Mouse (Mus musculus) MEL (cell line): ENCODE results near the gene Pmm2. TPM values are rescaled to one million over a fixed set of nuclear protein-coding genes. Genes with fewer than 3 reads are reported as not detected.

Experiments
- DNase-seq: peaks from one replicate; pipeline ENCODE4 v3.0.0; 2011; ENCODE audit warnings: low read depth, low spot score
- H3K27ac ChIP-seq: 2 replicates; pipeline ENCODE4 v1.5.1; 2012; ENCODE audit warnings: low read depth, mild to moderate bottlenecking, control low read depth, low read length, moderate library complexity; ENCODE audit not compliant: control insufficient read depth
- H3K27me3 ChIP-seq, 2 experiments: fragments of 150-350 bp in 1 of 2; sonication (generic) in 1 of 2; 2 replicates each; pipeline ENCODE4 v1.6.1; 2012; ENCODE audit warnings: low read length in 2 of 2, mild to moderate bottlenecking in 2 of 2, improper control_type of control experiment in 1 of 2, moderate library complexity in 1 of 2; ENCODE audit not compliant: insufficient read depth in 2 of 2, control insufficient read depth in 1 of 2
- H3K36me3 ChIP-seq, 2 experiments: 2 replicates each; pipeline ENCODE4 v1.6.1; 2012 to 2014; ENCODE audit warnings: low read length in 2 of 2, improper control_type of control experiment in 1 of 2, inconsistent platforms in 1 of 2, mild to moderate bottlenecking in 1 of 2; ENCODE audit not compliant: insufficient read depth in 2 of 2, control insufficient read depth in 1 of 2
- H3K4me1 ChIP-seq, 2 experiments: fragments of 150-350 bp in 1 of 2; sonication (generic) in 1 of 2; 2 replicates each; pipeline ENCODE4 v1.6.1; 2012; ENCODE audit warnings: low read length in 2 of 2, improper control_type of control experiment in 1 of 2, mild to moderate bottlenecking in 1 of 2; ENCODE audit not compliant: insufficient read depth in 2 of 2, control insufficient read depth in 1 of 2
- H3K4me3 ChIP-seq, 2 experiments: fragments of 150-350 bp in 1 of 2; sonication (generic) in 1 of 2; 2 replicates each; pipeline ENCODE4 v1.5.1; 2012; ENCODE audit warnings: low read depth in 2 of 2, low read length in 2 of 2, mild to moderate bottlenecking in 2 of 2, moderate library complexity in 2 of 2, control low read depth in 1 of 2, improper control_type of control experiment in 1 of 2; ENCODE audit not compliant: control insufficient read depth in 1 of 2, insufficient read depth in 1 of 2
- H3K79me2 ChIP-seq: 2 replicates; pipeline ENCODE4 v1.6.1; 2012; ENCODE audit warnings: mild to moderate bottlenecking, low read length, moderate library complexity; ENCODE audit not compliant: control insufficient read depth, poor library complexity, insufficient read depth
- H3K9ac ChIP-seq: 2 replicates; pipeline ENCODE4 v1.6.1; 2012; ENCODE audit warnings: low read depth, mild to moderate bottlenecking, control low read depth, low read length, moderate library complexity; ENCODE audit not compliant: control insufficient read depth, poor library complexity, severe bottlenecking
- H3K9me3 ChIP-seq: fragments of 150-350 bp; sonication (generic); replicated peaks from 2 replicates; pipeline ENCODE4 v1.6.1; 2012; ENCODE audit warnings: mild to moderate bottlenecking, low read length, improper control_type of control experiment, moderate library complexity; ENCODE audit not compliant: insufficient read depth
- BHLHE40 ChIP-seq: IDR thresholded peaks from 2 replicates; pipeline ENCODE4 v1.6.1; 2012; ENCODE audit warnings: low read depth, mild to moderate bottlenecking, inconsistent platforms, low read length, improper control_type of control experiment, borderline replicate concordance
- CHD2 ChIP-seq: IDR thresholded peaks from 2 replicates; pipeline ENCODE4 v1.6.1; 2011; ENCODE audit warnings: low read length, improper control_type of control experiment
- E2F4 ChIP-seq: IDR thresholded peaks from 2 replicates; pipeline ENCODE4 v1.6.1; 2011; ENCODE audit warnings: low read depth, low read length, improper control_type of control experiment, borderline replicate concordance
- ELF1 ChIP-seq: IDR thresholded peaks from 2 replicates; pipeline ENCODE4 v1.6.1; 2014; ENCODE audit warnings: low read depth, mild to moderate bottlenecking, inconsistent platforms, low read length, improper control_type of control experiment, moderate library complexity
- ETS1 ChIP-seq: IDR thresholded peaks from 2 replicates; pipeline ENCODE4 v1.6.1; 2012; ENCODE audit warnings: low read depth, mild to moderate bottlenecking, inconsistent platforms, low read length, improper control_type of control experiment, moderate library complexity
- GABPA ChIP-seq: IDR thresholded peaks from 2 replicates; pipeline ENCODE4 v1.6.1; 2012; ENCODE audit warnings: low read depth, mild to moderate bottlenecking, inconsistent platforms, low read length, improper control_type of control experiment, moderate library complexity
- GATA1 ChIP-seq: IDR thresholded peaks from 2 replicates; pipeline ENCODE4 v1.6.1; 2011; ENCODE audit warnings: low read depth, low read length, improper control_type of control experiment
- KAT2A ChIP-seq: conservative IDR thresholded peaks from 2 replicates; pipeline ENCODE4 v1.6.1; 2012; ENCODE audit warnings: low read depth, low read length, improper control_type of control experiment, inconsistent platforms
- MAFK ChIP-seq: IDR thresholded peaks from 2 replicates; pipeline ENCODE4 v1.6.1; 2011; ENCODE audit warnings: low read depth, mild to moderate bottlenecking, low read length, improper control_type of control experiment, borderline replicate concordance
- MAX ChIP-seq: IDR thresholded peaks from 2 replicates; pipeline ENCODE4 v1.6.1; 2011; ENCODE audit warnings: low read length, improper control_type of control experiment
- MEF2A ChIP-seq: IDR thresholded peaks from 2 replicates; pipeline ENCODE4 v1.6.1; 2014; ENCODE audit warnings: low read depth, mild to moderate bottlenecking, inconsistent platforms, low read length, improper control_type of control experiment; ENCODE audit not compliant: poor library complexity, insufficient replicate concordance, severe bottlenecking; ENCODE audit errors: extremely low read depth
- POLR2A ChIP-seq, 2 experiments: IDR thresholded peaks; 2 replicates each; pipeline ENCODE4 v1.6.1; 2011 to 2012; ENCODE audit warnings: low read length in 2 of 2, mild to moderate bottlenecking in 2 of 2, control low read depth in 1 of 2, improper control_type of control experiment in 1 of 2, low read depth in 1 of 2, moderate library complexity in 1 of 2; ENCODE audit not compliant: control insufficient read depth in 1 of 2, insufficient read depth in 1 of 2, poor library complexity in 1 of 2
- RCOR1 ChIP-seq: IDR thresholded peaks from 2 replicates; pipeline ENCODE4 v1.6.1; 2012; ENCODE audit warnings: low read depth, mild to moderate bottlenecking, inconsistent platforms, low read length, improper control_type of control experiment
- SIN3A ChIP-seq: IDR thresholded peaks from 2 replicates; pipeline ENCODE4 v1.6.1; 2012; ENCODE audit warnings: low read length, improper control_type of control experiment, inconsistent platforms
- SMC3 ChIP-seq: IDR thresholded peaks from 2 replicates; pipeline ENCODE4 v1.6.1; 2011; ENCODE audit warnings: low read depth, low read length, improper control_type of control experiment
- TAL1 ChIP-seq: IDR thresholded peaks from 2 replicates; pipeline ENCODE4 v1.6.1; 2012; ENCODE audit warnings: mild to moderate bottlenecking, inconsistent platforms, low read length, moderate library complexity, mixed read lengths
- TCF12 ChIP-seq: IDR thresholded peaks from 2 replicates; pipeline ENCODE4 v1.6.1; 2014; ENCODE audit warnings: low read depth, mild to moderate bottlenecking, inconsistent platforms, low read length, improper control_type of control experiment, moderate library complexity
- UBTF ChIP-seq: IDR thresholded peaks from 2 replicates; pipeline ENCODE4 v1.6.1; 2012; ENCODE audit warnings: low read depth, mild to moderate bottlenecking, inconsistent platforms, low read length, improper control_type of control experiment, moderate library complexity, borderline replicate concordance; ENCODE audit not compliant: insufficient read depth
- USF1 ChIP-seq: IDR thresholded peaks from 2 replicates; pipeline ENCODE4 v1.6.1; 2014; ENCODE audit warnings: low read depth, mild to moderate bottlenecking, inconsistent platforms, low read length, improper control_type of control experiment, moderate library complexity
- ZC3H11A ChIP-seq: IDR thresholded peaks from 2 replicates; pipeline ENCODE4 v1.6.1; 2012; ENCODE audit warnings: low read depth, mild to moderate bottlenecking, inconsistent platforms, low read length, improper control_type of control experiment
- ZMIZ1 ChIP-seq: IDR thresholded peaks from 2 replicates; pipeline ENCODE4 v1.6.1; 2012; ENCODE audit warnings: low read depth, mild to moderate bottlenecking, inconsistent platforms, low read length, improper control_type of control experiment, moderate library complexity
- polyA plus RNA-seq, 2 experiments: library from polyadenylated mRNA; stranded (reverse) in 1 of 2; unstranded in 1 of 2; fragments of >175 nt in 1 of 2; fragments of >200 nt in 1 of 2; gene quantifications; 2 replicates each; pipeline versions ENCODE4 v1.2.1 to v1.2.4; 2012; ENCODE audit warnings: low replicate concordance in 2 of 2, low read depth in 1 of 2; ENCODE audit not compliant: insufficient read length in 2 of 2, insufficient read depth in 1 of 2, missing spikeins in 1 of 2
- total RNA-seq: library from RNA; depleted of rRNA; stranded (reverse); fragments of 300-350 nt; gene quantifications from 2 replicates; pipeline ENCODE4 v1.2.3, GENCODE M21; 2012

The Pmm2 gene
- total and polyA plus RNA-seq, 3 experiments, result 53.4 to 96.0 TPM; not detected in 1

DNA sequence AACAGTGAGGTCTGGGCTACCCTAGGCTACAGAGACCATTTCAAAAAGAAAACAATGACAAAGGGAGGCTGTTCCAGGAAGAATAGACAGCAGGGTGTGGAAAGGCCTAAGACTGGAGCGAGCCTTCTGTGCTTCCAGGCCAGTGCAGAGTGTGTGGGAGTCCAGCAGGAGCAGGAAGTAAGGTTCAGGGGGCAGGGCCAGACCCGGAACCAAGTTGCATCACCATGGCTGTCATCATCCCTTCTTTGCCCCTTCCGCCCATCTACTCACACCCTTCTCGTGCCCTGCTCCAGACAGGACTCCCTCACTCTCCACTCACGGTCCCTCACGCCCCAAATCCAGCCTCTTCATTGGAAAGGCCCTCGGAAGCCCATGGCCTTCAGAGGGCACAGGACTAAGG is 29.8 kb downstream of the Pmm2 start:
- no peak overlapping the region for H3K4me3 ChIP-seq
- H3K4me1 ChIP-seq, result peaks cover 6 to 22% of the 10 kb centered on the region in 2 experiments

DNA sequence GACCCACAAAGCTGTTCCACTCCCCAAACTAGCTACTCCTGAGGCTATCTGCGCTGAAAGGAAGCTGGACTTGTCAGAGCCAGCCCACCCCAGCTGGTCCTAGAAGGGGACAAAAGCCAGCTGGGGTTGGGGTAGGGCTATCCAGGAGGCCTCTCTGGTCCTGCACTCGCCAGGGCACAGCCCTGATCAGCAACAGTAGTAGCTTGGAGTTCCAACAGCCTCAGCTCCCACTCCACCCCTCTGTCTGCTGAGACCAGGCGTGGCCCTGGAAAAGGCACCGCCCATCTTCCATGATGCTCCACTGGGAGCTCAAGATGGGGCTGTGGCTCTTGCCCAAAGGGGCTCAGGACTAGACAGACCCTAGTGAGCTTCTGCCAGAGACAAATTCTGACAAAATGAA is 30.3 kb downstream of the Pmm2 start:
- TF ChIP-seq RCOR1, result no peak
- TF ChIP-seq CHD2, result no peak
- no peak for TF ChIP-seq ELF1
- no peak for TF ChIP-seq ETS1
- TF ChIP-seq GABPA, result no peak
- no peak for TF ChIP-seq MEF2A
- no peak for TF ChIP-seq E2F4
- no peak for TF ChIP-seq TCF12
- no peak for TF ChIP-seq MAX
- TF ChIP-seq SMC3, result no peak
- TF ChIP-seq, all 39 proteins: peak for 0
- no peak for DNase-seq
- Histone ChIP-seq H3K9me3 (no peaks in the 10 kb centered on the region), H3K4me3 (no peak overlapping the region), H3K9ac (no peak overlapping the region), H3K79me2 (no peaks in the 10 kb centered on the region; the same call in none of the 2 replicates), H3K27ac (no peak overlapping the region), H3K4me1 (peaks cover 6 to 25% of the 10 kb centered on the region in 2 experiments), H3K27me3 (no peaks in the 10 kb centered on the region), H3K36me3 (peaks cover 0 to 10% of the 10 kb centered on the region in 2 experiments; a peak in 2 of 4 replicates)

More for the DNA sequence above, 29.8 kb downstream of the Pmm2 start:
- H3K79me2 ChIP-seq, result no peaks in the 10 kb centered on the region; the same call in none of the 2 replicates
- H3K9me3 ChIP-seq, result no peaks in the 10 kb centered on the region
- H3K36me3 ChIP-seq, result peaks cover 0 to 10% of the 10 kb centered on the region in 2 experiments; a peak in 3 of 4 replicates
- peak overlapping the region; percentile 52 for H3K27ac ChIP-seq
- H3K27me3 ChIP-seq, result no peaks in the 10 kb centered on the region
- peak overlapping the region; percentile 23 for H3K9ac ChIP-seq
- no peak for DNase-seq
- TF ChIP-seq ZC3H11A (no peak), MAFK (no peak), USF1 (no peak), MAX (no peak)

DNA sequence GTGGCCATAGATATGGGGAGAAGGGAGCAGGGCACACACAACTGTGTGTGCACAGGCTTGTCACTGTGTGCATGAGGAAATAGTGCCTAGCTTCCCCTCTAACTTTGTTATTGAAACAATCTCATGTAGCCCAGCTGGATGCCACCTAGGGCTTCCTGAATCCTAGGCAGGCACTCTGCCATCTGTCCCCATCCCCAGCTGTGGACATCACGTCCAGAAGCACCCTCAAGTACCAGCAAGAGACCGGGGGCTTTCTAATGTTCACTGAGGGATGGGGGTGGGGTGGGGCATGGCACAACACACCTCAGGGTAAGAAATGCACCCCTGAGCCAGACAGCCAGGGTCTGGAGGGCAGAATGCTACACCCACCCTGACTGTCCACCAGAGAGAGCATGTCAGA is 30.9 kb downstream of the Pmm2 start:
- Histone ChIP-seq H3K36me3 (peaks cover 0 to 15% of the 10 kb centered on the region in 2 experiments; a peak in 2 of 4 replicates), H3K79me2 (no peaks in the 10 kb centered on the region; the same call in none of the 2 replicates), H3K9ac (no peak overlapping the region), H3K9me3 (no peaks in the 10 kb centered on the region), H3K27ac (no peak overlapping the region), H3K4me3 (no peak overlapping the region), H3K27me3 (no peaks in the 10 kb centered on the region), H3K4me1 (peaks cover 6 to 30% of the 10 kb centered on the region in 2 experiments)
- DNase-seq, result no peak
- TF ChIP-seq MAFK, result no peak
- no peak for TF ChIP-seq MEF2A
- TF ChIP-seq ELF1, result no peak
- no peak for TF ChIP-seq USF1
- no peak for TF ChIP-seq BHLHE40
- TF ChIP-seq E2F4, result no peak
- TF ChIP-seq KAT2A, result no peak
- no peak for TF ChIP-seq TAL1
- no peak for TF ChIP-seq UBTF
- no peak for TF ChIP-seq ZMIZ1
- TF ChIP-seq GATA1, result no peak
- no peak for TF ChIP-seq SIN3A
- no peak for TF ChIP-seq GABPA
- no peak for TF ChIP-seq POLR2A (IDR thresholded peaks at IDR 0.05; ENCODE audit: control insufficient read depth in 1 of 2, insufficient read depth in 1 of 2, low read depth in 1 of 2, low read length in 2 of 2, poor library complexity in 1 of 2)
